Mouse (Mus musculus): Measurements from ENCODE around the gene Obsl1.

- TF ChIP-seq CTCF (IDR thresholded peaks at IDR 0.05; ENCODE audit: borderline replicate concordance, extremely low read depth, insufficient read depth, insufficient read length) = no peak
- TF ChIP-seq POLR2A (IDR thresholded peaks at IDR 0.05; ENCODE audit: borderline replicate concordance, extremely low read depth, insufficient read depth, insufficient read length, poor library complexity, severe bottlenecking) = no peak
These were observed 46.0 kb downstream of the Obsl1 start for GRCm38 (mm10) chr1:75460297-75460696.
